Mouse (Mus musculus): ENCODE measurements around the gene Acer2. TPM values are rescaled to one million over a fixed set of nuclear protein-coding genes. Genes with fewer than 3 reads are reported as not detected.

The Acer2 gene
- polyA plus RNA-seq, 1 experiment from 2014 or later, result 24.6 TPM

DNA sequence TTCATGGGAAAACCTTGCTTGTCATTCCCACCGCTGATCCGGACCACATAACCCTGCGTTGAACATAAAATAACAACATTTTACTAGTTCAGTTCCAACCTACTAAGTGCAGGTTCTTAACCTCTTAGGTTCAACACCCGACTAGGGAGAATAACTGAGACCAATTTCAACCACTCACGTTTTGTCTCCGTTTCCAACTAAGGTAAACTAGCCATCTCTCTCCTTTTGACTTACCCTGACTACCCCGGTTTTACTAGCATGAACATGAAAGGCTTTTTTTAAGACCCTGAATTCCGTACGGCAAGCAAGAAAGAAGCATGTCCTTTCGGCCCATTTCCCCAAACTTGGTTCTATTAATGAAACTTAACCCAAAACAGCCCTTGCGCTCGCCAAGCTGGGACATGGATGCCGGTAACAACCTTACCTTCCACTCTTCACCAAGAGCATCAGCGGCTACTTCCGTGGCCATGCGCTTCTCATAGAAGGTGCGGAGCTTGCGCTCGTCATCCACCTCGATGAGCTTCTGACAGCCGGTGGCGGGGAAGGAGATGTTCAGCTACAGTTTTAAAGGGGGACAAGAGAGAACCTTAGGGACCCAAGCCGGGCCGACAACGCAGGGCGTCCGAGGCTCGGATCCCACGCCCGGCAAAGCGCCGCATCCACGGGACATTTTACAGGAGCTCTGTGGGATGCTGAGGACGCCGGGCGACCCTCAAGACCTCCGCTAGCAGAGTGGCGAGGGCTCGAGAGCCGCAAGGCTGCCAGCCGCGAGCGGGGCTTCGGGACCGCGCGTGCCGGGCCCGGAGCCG lies 17.7 kb upstream of the Acer2 start:
- Histone ChIP-seq H3K4me3 (replicated peaks; ENCODE audit: low read length) (peak overlapping the region; percentile 79), H3K9ac (peak overlapping the region; percentile 89), H3K4me2 (replicated peaks) (peak overlapping the region; percentile 92), H3K27ac (peak overlapping the region; percentile 95), H3K4me1 (replicated peaks; ENCODE audit: control insufficient read depth, insufficient read depth, low read length) (peaks cover 14% of the 10 kb centered on the region), H3K9me3 (ENCODE audit: control insufficient read depth, low read length) (no peaks in the 10 kb centered on the region), H3K36me3 (replicated peaks; ENCODE audit: control insufficient read depth, insufficient read depth) (peaks cover 41% of the 10 kb centered on the region), H3K27me3 (ENCODE audit: control insufficient read depth, insufficient read depth, low read length) (no peaks in the 10 kb centered on the region)
- ATAC-seq (ENCODE audit: low FRiP score) (no peak), DNase-seq (ENCODE audit: low spot score) (peak; percentile 36)
- 2% methylated on average over 50 of the region's 50 CpGs for WGBS

DNA sequence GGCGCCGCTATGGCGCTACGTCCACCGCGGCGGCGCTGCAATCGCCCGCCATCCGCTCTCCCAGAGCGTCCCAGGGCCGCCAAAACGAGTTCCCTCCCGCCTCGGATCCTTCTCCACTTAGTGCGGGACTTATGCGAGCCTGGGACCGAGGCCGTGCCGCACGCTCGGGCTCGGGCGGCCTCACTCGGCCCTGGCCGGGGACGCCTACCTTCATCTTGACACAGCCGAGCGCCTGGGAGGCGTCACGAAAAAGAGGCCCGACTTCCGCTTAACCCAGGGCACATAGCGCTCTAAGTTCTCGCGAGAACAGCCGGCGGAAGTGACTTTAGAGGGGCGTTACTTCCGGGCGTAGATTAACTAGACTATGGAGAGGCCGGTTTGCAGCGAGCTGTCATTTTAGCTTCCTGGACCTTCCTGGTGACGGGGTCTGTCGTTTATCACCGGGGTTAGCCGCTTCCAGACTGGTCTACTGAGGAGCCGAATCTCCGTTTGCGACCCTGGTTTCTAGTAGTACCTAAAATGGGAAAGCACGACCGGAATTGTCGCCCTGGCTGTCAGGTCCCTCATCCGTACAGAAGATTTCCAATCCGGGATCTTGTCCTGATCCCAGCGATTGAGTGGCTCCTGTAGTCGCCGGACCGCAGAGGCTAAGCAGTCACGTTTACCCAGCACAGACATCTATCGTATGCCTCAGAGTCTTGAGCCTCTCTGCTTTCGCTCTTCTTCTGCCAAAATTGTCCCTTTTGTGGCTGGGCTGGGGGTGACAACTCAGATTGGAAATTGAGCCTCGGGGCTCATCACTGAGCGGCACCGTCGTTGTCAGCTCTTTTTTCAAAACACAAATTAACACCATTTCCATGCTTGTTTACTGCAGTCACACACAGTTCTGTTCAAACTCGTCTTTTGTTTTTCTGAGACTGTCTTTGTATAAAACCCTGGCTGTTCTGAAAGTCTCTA lies 16.8 kb upstream of the Acer2 start, which contains the start of gene Rps6:
Gene Rps6, minus strand, starts transcription at position 300 of the 957 bp plus-strand sequence.
- Histone ChIP-seq H3K4me1 (replicated peaks; ENCODE audit: control insufficient read depth, insufficient read depth, low read length) (peaks cover 14% of the 10 kb centered on the region), H3K27me3 (ENCODE audit: control insufficient read depth, insufficient read depth, low read length) (no peaks in the 10 kb centered on the region), H3K4me3 (replicated peaks; ENCODE audit: low read length) (peak within 1 kb of the TSS; percentile 79), H3K36me3 (replicated peaks; ENCODE audit: control insufficient read depth, insufficient read depth) (peaks cover 33% of the 10 kb centered on the region), H3K4me2 (replicated peaks) (peak within 1 kb of the TSS; percentile 92), H3K9me3 (ENCODE audit: control insufficient read depth, low read length) (no peaks in the 10 kb centered on the region), H3K27ac (peak within 1 kb of the TSS; percentile 95), H3K9ac (peak within 1 kb of the TSS; percentile 89)
- peak; percentile 99 for ATAC-seq (ENCODE audit: low FRiP score)
- under 1% methylated on average over 68 of the region's 68 CpGs for WGBS
- peak; percentile 99 for DNase-seq (ENCODE audit: low spot score)

DNA sequence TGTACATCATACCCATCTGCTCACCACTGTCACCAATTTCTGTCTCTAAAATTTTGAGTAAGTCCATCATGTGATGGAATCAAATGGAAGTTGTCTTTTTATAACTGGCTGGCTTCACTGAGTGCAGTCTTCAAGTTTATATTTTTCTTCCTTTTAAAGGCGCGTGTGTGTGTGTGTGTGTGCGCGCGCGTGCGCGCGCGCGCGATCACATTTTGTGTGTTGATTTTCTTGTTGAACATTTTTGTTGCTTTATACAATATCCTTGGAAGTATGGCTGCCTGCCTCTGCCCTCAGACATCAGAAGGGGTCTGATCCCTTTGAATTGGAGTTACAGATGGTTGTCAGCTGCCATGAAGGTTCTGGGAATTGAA lies 16.1 kb upstream of the Acer2 start:
- Histone ChIP-seq H3K27me3 (ENCODE audit: control insufficient read depth, insufficient read depth, low read length) (no peaks in the 10 kb centered on the region), H3K27ac (peak overlapping the region; percentile 95), H3K4me1 (replicated peaks; ENCODE audit: control insufficient read depth, insufficient read depth, low read length) (peaks cover 14% of the 10 kb centered on the region), H3K9ac (peak overlapping the region; percentile 89), H3K9me3 (ENCODE audit: control insufficient read depth, low read length) (no peaks in the 10 kb centered on the region), H3K4me2 (replicated peaks) (peak overlapping the region; percentile 85), H3K36me3 (replicated peaks; ENCODE audit: control insufficient read depth, insufficient read depth) (peaks cover 27% of the 10 kb centered on the region), H3K4me3 (replicated peaks; ENCODE audit: low read length) (peak overlapping the region; percentile 79)
- 52% methylated on average over 12 of the region's 12 CpGs for WGBS
- DNase-seq (ENCODE audit: low spot score) (peak; percentile 31), ATAC-seq (ENCODE audit: low FRiP score) (no peak; the same call in 1 of the 2 replicates)

- no peaks in the 10 kb centered on the region for H3K27me3 ChIP-seq (ENCODE audit: control insufficient read depth, insufficient read depth, low read length)
- no peak overlapping the region for H3K9ac ChIP-seq
- H3K4me2 ChIP-seq (replicated peaks), result no peak overlapping the region
- WGBS, result 81% methylated on average over 5 of the region's 5 CpGs
- no peak overlapping the region for H3K4me3 ChIP-seq (replicated peaks; ENCODE audit: low read length)
- H3K36me3 ChIP-seq (replicated peaks; ENCODE audit: control insufficient read depth, insufficient read depth), result no peaks in the 10 kb centered on the region
- no peaks in the 10 kb centered on the region for H3K4me1 ChIP-seq (replicated peaks; ENCODE audit: control insufficient read depth, insufficient read depth, low read length)
- DNase-seq (ENCODE audit: low spot score), result no peak
- no peak overlapping the region for H3K27ac ChIP-seq
- ATAC-seq (ENCODE audit: low FRiP score), result no peak
- H3K9me3 ChIP-seq (ENCODE audit: control insufficient read depth, low read length), result no peaks in the 10 kb centered on the region
Measured at GRCm38 (mm10) chr4:86864087-86864486, 10.1 kb upstream of the Acer2 start.

GRCm38 (mm10) chr4:86871988-86872387 lies 2.2 kb upstream of the Acer2 start:
- Histone ChIP-seq H3K4me3 (replicated peaks; ENCODE audit: low read length) (no peak overlapping the region), H3K27ac (no peak overlapping the region), H3K4me1 (replicated peaks; ENCODE audit: control insufficient read depth, insufficient read depth, low read length) (no peaks in the 10 kb centered on the region; the same call in 1 of the 2 replicates), H3K9ac (no peak overlapping the region), H3K9me3 (ENCODE audit: control insufficient read depth, low read length) (no peaks in the 10 kb centered on the region), H3K27me3 (ENCODE audit: control insufficient read depth, insufficient read depth, low read length) (no peaks in the 10 kb centered on the region), H3K36me3 (replicated peaks; ENCODE audit: control insufficient read depth, insufficient read depth) (no peaks in the 10 kb centered on the region), H3K4me2 (replicated peaks) (no peak overlapping the region)
- ATAC-seq (ENCODE audit: low FRiP score), result no peak
- no peak for DNase-seq (ENCODE audit: low spot score)

DNA sequence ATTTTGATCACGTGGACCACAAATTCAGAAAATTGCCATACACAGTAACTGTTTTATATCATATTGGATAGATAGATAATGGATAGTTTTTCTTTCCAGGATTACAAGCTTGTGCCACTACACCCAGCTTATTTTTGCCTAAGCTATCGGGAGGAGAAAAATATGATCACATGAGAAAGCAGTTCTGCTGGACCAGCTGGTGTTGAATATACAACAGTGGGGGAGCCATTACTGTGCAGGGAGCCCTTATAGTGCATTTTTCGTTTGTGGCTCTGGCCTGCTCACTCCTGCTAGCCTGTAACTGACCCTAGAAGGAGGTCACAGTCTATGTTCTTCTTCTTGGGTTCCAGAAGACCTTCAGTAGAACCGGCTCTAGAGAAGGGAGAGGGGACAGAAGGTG lies 1.1 kb upstream of the Acer2 start:
- Histone ChIP-seq H3K27ac (no peak overlapping the region), H3K9ac (no peak overlapping the region), H3K9me3 (ENCODE audit: control insufficient read depth, low read length) (no peaks in the 10 kb centered on the region), H3K4me3 (replicated peaks; ENCODE audit: low read length) (no peak overlapping the region), H3K27me3 (ENCODE audit: control insufficient read depth, insufficient read depth, low read length) (no peaks in the 10 kb centered on the region), H3K4me1 (replicated peaks; ENCODE audit: control insufficient read depth, insufficient read depth, low read length) (no peaks in the 10 kb centered on the region; the same call in 1 of the 2 replicates), H3K36me3 (replicated peaks; ENCODE audit: control insufficient read depth, insufficient read depth) (no peaks in the 10 kb centered on the region), H3K4me2 (replicated peaks) (no peak overlapping the region)
- 56% methylated on average over 4 of the region's 4 CpGs for WGBS
- no peak for DNase-seq (ENCODE audit: low spot score)
- ATAC-seq (ENCODE audit: low FRiP score), result no peak

DNA sequence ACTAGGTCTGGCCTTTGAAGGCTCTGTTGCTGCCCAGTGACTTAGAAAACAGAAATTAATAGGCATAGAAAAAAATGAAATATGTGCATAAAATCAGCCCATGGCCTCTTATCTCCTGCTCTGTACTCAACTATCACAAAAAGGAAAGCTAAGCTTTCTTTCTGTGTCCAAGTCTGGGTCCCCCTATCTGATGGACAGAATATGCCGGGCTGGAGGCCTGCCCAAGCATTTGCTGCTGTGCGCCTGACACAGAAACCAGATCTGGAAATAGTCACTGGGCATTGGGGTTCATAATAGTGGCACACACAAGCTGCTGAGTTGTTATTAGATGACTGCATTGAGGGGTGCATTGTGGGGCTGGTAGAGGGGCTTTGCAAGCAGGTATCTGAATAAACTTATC lies 5.3 kb downstream of the Acer2 start:
- ATAC-seq (ENCODE audit: low FRiP score) (no peak), DNase-seq (ENCODE audit: low spot score) (no peak)
- no peak overlapping the region for H3K4me3 ChIP-seq (replicated peaks; ENCODE audit: low read length)
- H3K4me1 ChIP-seq (replicated peaks; ENCODE audit: control insufficient read depth, insufficient read depth, low read length), result no peaks in the 10 kb centered on the region; the same call in 1 of the 2 replicates
- H3K9ac ChIP-seq, result no peak overlapping the region
- no peak overlapping the region for H3K27ac ChIP-seq
- H3K27me3 ChIP-seq (ENCODE audit: control insufficient read depth, insufficient read depth, low read length), result no peaks in the 10 kb centered on the region
- H3K9me3 ChIP-seq (ENCODE audit: control insufficient read depth, low read length), result no peaks in the 10 kb centered on the region
- H3K36me3 ChIP-seq (replicated peaks; ENCODE audit: control insufficient read depth, insufficient read depth), result no peaks in the 10 kb centered on the region
- 98% methylated on average over 2 of the region's 2 CpGs for WGBS
- no peak overlapping the region for H3K4me2 ChIP-seq (replicated peaks)

DNA sequence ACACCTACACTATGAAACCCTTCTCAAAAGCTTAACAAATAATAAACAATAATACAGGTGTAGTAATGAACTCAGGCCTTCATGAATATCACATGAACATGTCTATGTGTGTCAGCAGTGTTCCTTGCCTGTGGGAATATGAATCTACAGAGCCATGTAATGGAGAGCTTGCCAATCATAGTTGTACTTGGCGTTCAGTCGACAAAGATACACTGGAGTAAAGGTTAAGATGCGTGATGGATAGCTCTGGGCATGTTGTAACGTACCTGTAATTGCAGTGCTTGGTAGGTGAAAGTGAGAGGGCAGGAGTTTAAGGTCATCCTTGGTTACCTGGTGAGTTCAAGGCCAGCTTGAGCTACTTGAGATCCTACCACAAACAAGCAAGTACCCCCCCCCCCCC lies 7.0 kb downstream of the Acer2 start:
- Histone ChIP-seq H3K9me3 (ENCODE audit: control insufficient read depth, low read length) (no peaks in the 10 kb centered on the region), H3K27me3 (ENCODE audit: control insufficient read depth, insufficient read depth, low read length) (no peaks in the 10 kb centered on the region), H3K4me2 (replicated peaks) (no peak overlapping the region), H3K4me1 (replicated peaks; ENCODE audit: control insufficient read depth, insufficient read depth, low read length) (no peaks in the 10 kb centered on the region), H3K4me3 (replicated peaks; ENCODE audit: low read length) (no peak overlapping the region), H3K27ac (no peak overlapping the region), H3K9ac (no peak overlapping the region), H3K36me3 (replicated peaks; ENCODE audit: control insufficient read depth, insufficient read depth) (no peaks in the 10 kb centered on the region)
- DNase-seq (ENCODE audit: low spot score) (no peak), ATAC-seq (ENCODE audit: low FRiP score) (no peak)
- 89% methylated on average over 4 of the region's 4 CpGs for WGBS

DNA sequence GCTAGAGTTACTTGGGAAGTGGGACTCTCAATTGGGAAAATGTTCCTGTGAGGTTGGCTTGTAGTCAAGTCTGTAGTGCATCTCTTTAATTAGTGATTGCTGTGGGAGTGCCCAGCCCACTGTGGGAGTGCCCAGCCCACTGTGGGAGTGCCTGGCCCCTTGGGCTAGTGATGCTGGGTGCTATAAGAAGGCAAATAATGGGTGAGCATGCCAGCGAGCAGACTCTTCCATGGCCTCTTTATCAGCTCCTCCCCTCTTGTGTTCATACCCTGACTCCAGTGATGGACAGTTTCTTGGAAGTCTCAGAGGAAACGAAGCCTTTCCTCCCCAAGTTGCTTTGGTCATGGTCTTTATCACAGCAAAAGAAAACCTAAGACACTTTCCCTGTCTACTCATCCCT lies 8.2 kb downstream of the Acer2 start:
- H3K4me3 ChIP-seq (replicated peaks; ENCODE audit: low read length), result no peak overlapping the region
- H3K4me2 ChIP-seq (replicated peaks), result no peak overlapping the region
- H3K9ac ChIP-seq, result no peak overlapping the region
- no peak overlapping the region for H3K27ac ChIP-seq
- H3K4me1 ChIP-seq (replicated peaks; ENCODE audit: control insufficient read depth, insufficient read depth, low read length), result no peaks in the 10 kb centered on the region
- 56% methylated on average over 2 of the region's 2 CpGs for WGBS
- no peaks in the 10 kb centered on the region for H3K27me3 ChIP-seq (ENCODE audit: control insufficient read depth, insufficient read depth, low read length)
- no peaks in the 10 kb centered on the region for H3K36me3 ChIP-seq (replicated peaks; ENCODE audit: control insufficient read depth, insufficient read depth)
- no peak for ATAC-seq (ENCODE audit: low FRiP score)
- H3K9me3 ChIP-seq (ENCODE audit: control insufficient read depth, low read length), result no peaks in the 10 kb centered on the region
- DNase-seq (ENCODE audit: low spot score), result no peak

Measured in hindbrain, embryonic 14.5 days (tissue).